Mouse (Mus musculus) intestine, embryonic 14.5 days (tissue): ENCODE results near the gene Vwa5a. TPM values are rescaled to one million over a fixed set of nuclear protein-coding genes. Genes with fewer than 3 reads are reported as not detected.

ENCODE experiments used
- ATAC-seq: fragments of 200-750 bp; cut with Nextera tagmentation; replicated peaks from 2 replicates; pipeline ENCODE4 v1.8.0; 2017; ENCODE audit warnings: low read depth, moderate number of reproducible peaks, moderate TSS enrichment, moderate library complexity; ENCODE audit not compliant: low FRiP score, low TSS enrichment
- DNase-seq: peaks from one replicate; pipeline ENCODE4 v3.0.0-alpha.2; 2018; ENCODE audit warnings: low spot score
- H3K27ac ChIP-seq: fragments of 300-500 bp; sonication (generic); 2 replicates; pipeline ENCODE4 v1.5.1; 2014; ENCODE audit warnings: low read depth, mild to moderate bottlenecking, control low read depth
- H3K27me3 ChIP-seq: fragments of 300-500 bp; sonication (generic); replicated peaks from 2 replicates; pipeline ENCODE4 v1.6.1; 2014; ENCODE audit warnings: low read length, control low read depth; ENCODE audit not compliant: control insufficient read depth, insufficient read depth
- H3K36me3 ChIP-seq: fragments of 300-500 bp; sonication (generic); 2 replicates; pipeline ENCODE4 v1.6.1; 2014; ENCODE audit warnings: low read length, control low read depth; ENCODE audit not compliant: control insufficient read depth, insufficient read depth
- H3K4me1 ChIP-seq: fragments of 300-500 bp; sonication (generic); replicated peaks from 2 replicates; pipeline ENCODE4 v1.6.1; 2014; ENCODE audit warnings: low read length, control low read depth, mixed read lengths; ENCODE audit not compliant: control insufficient read depth, insufficient read depth
- H3K4me2 ChIP-seq: fragments of 300-500 bp; sonication (generic); 2 replicates; pipeline ENCODE4 v1.6.1; 2014; ENCODE audit warnings: low read length
- H3K4me3 ChIP-seq: fragments of 300-500 bp; sonication (generic); 2 replicates; pipeline ENCODE4 v1.5.1; 2014; ENCODE audit warnings: low read depth, low read length, control low read depth, mixed read lengths
- H3K9ac ChIP-seq: fragments of 300-500 bp; sonication (generic); 2 replicates; pipeline ENCODE4 v1.6.1; 2014; ENCODE audit warnings: mild to moderate bottlenecking, low read length
- H3K9me3 ChIP-seq: fragments of 300-500 bp; sonication (generic); 2 replicates; pipeline ENCODE4 v1.6.1; 2016; ENCODE audit warnings: low read length, control low read depth; ENCODE audit not compliant: control insufficient read depth
- WGBS: fragments of 180-500 bp; shearing (Covaris S2); extraction: QIAGEN DNeasy Blood & Tissue Kit; methylation state at CpG from one replicate; pipeline ENCODE4 v1.1.7; 2014; 5-methylcytosine and 5-hydroxymethylcytosine counted together
- polyA plus RNA-seq: library from polyadenylated mRNA; unstranded; fragments of >200 nt; fragmentation: Nextera tagmentation; extraction: Ambion mirVana; gene quantifications from 2 replicates; pipeline ENCODE4 v1.2.1, GENCODE M21; 2014

Gene Vwa5a
- polyA plus RNA-seq, 1 experiment from 2014 or later: 13.9 TPM

- Histone ChIP-seq H3K36me3 (no peaks in the 10 kb centered on the region), H3K4me1 (no peaks in the 10 kb centered on the region), H3K27ac (no peak within 1 kb of the TSS), H3K4me3 (no peak within 1 kb of the TSS), H3K27me3 (no peaks in the 10 kb centered on the region), H3K9ac (no peak within 1 kb of the TSS), H3K9me3 (no peaks in the 10 kb centered on the region), H3K4me2 (no peak within 1 kb of the TSS)
- DNase-seq: no peak
- WGBS: 92% methylated on average over 1 of the region's 1 CpGs
- ATAC-seq: no peak
Observed at GRCm38 (mm10) chr9:38751999-38752398, 33.9 kb downstream of the Vwa5a start, which contains the start of gene Olfr920. Gene Olfr920, plus strand, starts transcription at chr9:38752299.

GRCm38 (mm10) chr9:38772768-38773167 is 54.7 kb downstream of the Vwa5a start, which contains the start of gene Olfr921:
Gene Olfr921, plus strand, starts transcription at chr9:38773068.
- no peaks in the 10 kb centered on the region for H3K36me3 ChIP-seq
- H3K9ac ChIP-seq: no peak within 1 kb of the TSS
- H3K4me2 ChIP-seq: no peak within 1 kb of the TSS
- H3K4me3 ChIP-seq: no peak within 1 kb of the TSS
- ATAC-seq (no peak), DNase-seq (no peak)
- H3K4me1 ChIP-seq: no peaks in the 10 kb centered on the region
- no peaks in the 10 kb centered on the region for H3K27me3 ChIP-seq
- H3K9me3 ChIP-seq: no peaks in the 10 kb centered on the region
- no peak within 1 kb of the TSS for H3K27ac ChIP-seq

GRCm38 (mm10) chr9:38792689-38793088 is 74.6 kb downstream of the Vwa5a start:
- Histone ChIP-seq H3K27ac (no peak overlapping the region), H3K4me1 (no peaks in the 10 kb centered on the region), H3K9ac (no peak overlapping the region), H3K4me3 (no peak overlapping the region), H3K9me3 (no peaks in the 10 kb centered on the region), H3K27me3 (no peaks in the 10 kb centered on the region), H3K4me2 (no peak overlapping the region), H3K36me3 (no peaks in the 10 kb centered on the region)
- DNase-seq: no peak
- no peak for ATAC-seq
- 89% methylated on average over 2 of the region's 2 CpGs for WGBS

Other genes with a start within 250 kb of the Vwa5a start
- gene Olfr905, start 247.2 kb upstream of the Vwa5a start, polyA plus RNA-seq: not detected in 2 replicates
- not detected in 2 replicates for gene Olfr906, start 231.2 kb upstream of the Vwa5a start, polyA plus RNA-seq
- gene Olfr907, start 222.5 kb upstream of the Vwa5a start, polyA plus RNA-seq: not detected in 2 replicates
- gene Olfr911-ps1, start 196.7 kb upstream of the Vwa5a start, polyA plus RNA-seq: not detected in 2 replicates
- gene Olfr910, start 180.4 kb upstream of the Vwa5a start, polyA plus RNA-seq: not detected in 2 replicates
- gene Olfr912, start 138.1 kb upstream of the Vwa5a start, polyA plus RNA-seq: not detected in 2 replicates
- not detected in 2 replicates for gene Olfr913, start 125.5 kb upstream of the Vwa5a start, polyA plus RNA-seq
- not detected in 2 replicates for gene Olfr914, start 113.2 kb upstream of the Vwa5a start, polyA plus RNA-seq
- gene Olfr916, start 58.4 kb upstream of the Vwa5a start, polyA plus RNA-seq: not detected in 2 replicates
- gene Olfr917, start 52.4 kb upstream of the Vwa5a start, polyA plus RNA-seq: not detected in 2 replicates
- gene Olfr918, start 43.7 kb upstream of the Vwa5a start, polyA plus RNA-seq: not detected in 2 replicates
- not detected in 2 replicates for gene Olfr919, start 14.6 kb upstream of the Vwa5a start, polyA plus RNA-seq
- gene Olfr920, start 34.0 kb downstream of the Vwa5a start, polyA plus RNA-seq: 0.05 TPM in 2 replicates
- gene Olfr921, start 54.8 kb downstream of the Vwa5a start, polyA plus RNA-seq: not detected in 2 replicates
- gene Olfr922, start 96.3 kb downstream of the Vwa5a start, polyA plus RNA-seq: not detected in 2 replicates
- not detected in 2 replicates for gene Olfr923, start 108.3 kb downstream of the Vwa5a start, polyA plus RNA-seq
- gene Olfr924, start 126.2 kb downstream of the Vwa5a start, polyA plus RNA-seq: not detected in 2 replicates
- not detected in 2 replicates for gene Olfr26, start 136.8 kb downstream of the Vwa5a start, polyA plus RNA-seq
- gene Olfr926, start 158.9 kb downstream of the Vwa5a start, polyA plus RNA-seq: not detected in 2 replicates
- gene Olfr930, start 211.5 kb downstream of the Vwa5a start, polyA plus RNA-seq: not detected in 2 replicates